Mouse (Mus musculus) gastrocnemius, adult 18-20 months (tissue): Measurements from ENCODE around the gene Adamts14. TPM values are rescaled to one million over a fixed set of nuclear protein-coding genes. Genes with fewer than 3 reads are reported as not detected.

Source experiments
- DNase-seq: peaks from one replicate; pipeline ENCODE4 v3.0.0; 2021; ENCODE audit warnings: low spot score
- long read RNA-seq, 2 experiments: library from polyadenylated mRNA; stranded (forward); transcript quantifications; one replicate each; pipeline ENCODE4 v2.0.0; 2021
- total RNA-seq, 2 experiments: library from RNA; stranded (reverse); gene quantifications; 2 replicates each; pipeline ENCODE4 v1.2.3; 2021

Adamts14 gene
- total RNA-seq: 1 to 10 TPM in 1 of 2 experiments, under 1 TPM in 1; 0.88 to 1.2 TPM
- long read RNA-seq, experiment 1: 0 reads
- long read RNA-seq, experiment 2: 0 reads

DNA sequence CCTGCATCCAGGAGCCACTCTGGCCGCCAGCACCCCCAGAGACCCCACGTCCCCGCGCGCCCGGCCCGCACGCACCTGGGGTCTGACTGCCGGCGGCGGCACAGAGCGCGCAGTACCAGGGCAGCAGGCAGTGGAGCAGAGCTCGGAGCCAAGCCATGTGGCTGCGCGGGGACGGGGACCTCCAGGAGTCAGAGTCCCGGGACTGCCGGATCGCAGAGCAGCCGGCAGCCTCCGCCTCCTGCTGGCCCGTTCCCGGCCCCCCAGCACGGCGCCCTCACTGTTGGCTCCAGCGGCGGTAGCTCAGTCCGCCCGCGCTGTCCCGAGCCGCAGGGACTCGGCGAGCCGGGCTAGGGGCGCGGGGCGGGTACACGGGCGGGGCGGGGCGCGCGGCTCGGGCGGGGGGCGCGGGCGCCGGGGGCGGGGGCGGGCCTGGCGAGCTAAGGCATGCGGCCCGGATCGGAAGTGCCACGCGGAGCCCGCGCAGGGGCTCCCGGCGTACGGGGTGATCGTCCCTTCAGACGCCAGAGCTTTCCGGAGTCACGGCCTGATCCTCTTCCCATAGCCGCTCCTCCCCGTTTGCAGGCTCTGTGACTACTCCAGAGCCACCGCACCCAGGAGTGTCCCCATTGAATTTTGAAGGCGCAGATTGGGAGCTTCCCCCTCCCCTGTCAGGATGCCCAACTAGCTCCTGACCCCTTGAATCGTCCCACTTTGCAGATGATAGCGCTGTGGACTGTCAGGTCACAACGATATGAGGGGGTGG is at the start of gene Adamts14:
Gene Adamts14 (minus strand): TSS at position 358 of the 763 bp plus-strand sequence.
- no peak for DNase-seq

DNA sequence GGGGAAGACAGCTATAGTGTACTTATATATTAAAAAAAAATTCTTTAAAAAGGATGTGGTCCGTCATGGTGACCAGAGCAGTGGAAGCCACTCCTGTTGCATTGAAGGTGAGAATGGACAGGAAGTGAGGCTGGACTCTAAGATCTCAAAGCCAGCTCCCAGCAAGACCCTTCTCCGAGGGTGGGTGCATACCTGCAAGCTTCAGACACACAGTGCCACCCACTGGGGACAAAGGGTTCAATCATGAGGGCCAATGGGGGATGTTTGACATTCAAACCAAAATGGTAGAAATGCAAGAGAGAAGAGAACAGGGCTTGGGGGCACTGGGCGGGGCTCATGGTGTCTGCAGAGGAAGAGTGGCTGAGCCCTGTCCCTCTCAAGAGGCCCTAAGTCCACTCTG is 45.3 kb upstream of the Adamts14 start:
- no peak for DNase-seq

DNA sequence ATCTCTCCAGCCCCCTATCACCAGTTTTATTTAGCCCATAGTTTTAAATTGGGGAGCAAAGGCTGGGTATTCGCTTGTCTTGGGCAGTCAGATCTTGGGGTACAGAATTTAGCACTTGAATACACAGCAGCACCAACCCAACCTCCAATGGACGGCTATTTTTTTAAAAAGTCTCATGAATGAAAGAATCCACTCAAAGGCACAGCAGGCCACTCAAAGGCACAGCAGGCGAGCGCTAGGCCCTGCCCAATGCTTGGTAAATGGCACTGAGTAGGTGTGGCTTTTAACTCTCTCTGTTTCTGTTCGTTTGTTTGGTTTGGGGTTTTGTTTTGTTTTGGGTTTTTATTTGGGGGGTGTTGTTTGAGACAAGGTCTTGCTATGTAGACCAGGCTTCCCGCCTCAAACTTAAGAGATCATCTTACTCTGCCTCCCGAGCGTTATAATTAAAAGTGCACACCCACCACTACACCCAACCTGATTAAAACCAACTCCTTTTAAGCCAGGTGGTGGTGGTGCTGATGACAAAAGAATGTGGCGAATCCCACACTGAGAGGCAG is 42.2 kb upstream of the Adamts14 start:
- no peak for DNase-seq

- DNase-seq: no peak
Observed at GRCm38 (mm10) chr10:61313750-61314149, 40.5 kb upstream of the Adamts14 start.

GRCm38 (mm10) chr10:61312754-61313153 is 39.5 kb upstream of the Adamts14 start:
- no peak for DNase-seq

GRCm38 (mm10) chr10:61312159-61312558 is 38.9 kb upstream of the Adamts14 start:
- DNase-seq: no peak

- no peak for DNase-seq
Observed at GRCm38 (mm10) chr10:61308706-61309320, 35.6 kb upstream of the Adamts14 start.

GRCm38 (mm10) chr10:61305928-61306590 is 32.8 kb upstream of the Adamts14 start:
- no peak for DNase-seq

DNA sequence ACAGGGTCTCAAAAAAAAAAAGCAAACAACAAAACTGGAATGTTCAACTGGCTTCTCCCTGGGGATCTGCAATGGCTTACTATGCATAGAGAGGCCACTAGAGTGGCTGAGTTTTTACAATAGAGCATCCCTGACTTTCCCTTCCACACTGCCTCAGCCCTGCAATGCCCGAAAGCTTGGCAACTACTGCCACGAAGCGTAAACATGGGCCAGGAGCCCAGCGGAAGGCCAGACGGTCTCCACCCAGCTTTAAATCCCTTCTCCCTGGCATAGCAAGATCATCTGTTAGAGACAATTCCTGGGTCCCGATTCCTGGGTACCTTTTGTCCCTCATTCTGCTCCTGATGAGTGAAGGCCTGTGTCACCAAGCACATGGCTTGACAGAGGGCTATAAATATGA is 30.8 kb upstream of the Adamts14 start:
- no peak for DNase-seq

GRCm38 (mm10) chr10:61300996-61301395 is 27.8 kb upstream of the Adamts14 start:
- DNase-seq: no peak

- no peak for DNase-seq
Observed at GRCm38 (mm10) chr10:61297477-61297876, 24.2 kb upstream of the Adamts14 start, which contains the start of gene Prf1. Gene Prf1 (plus strand): TSS chr10:61297833.

DNA sequence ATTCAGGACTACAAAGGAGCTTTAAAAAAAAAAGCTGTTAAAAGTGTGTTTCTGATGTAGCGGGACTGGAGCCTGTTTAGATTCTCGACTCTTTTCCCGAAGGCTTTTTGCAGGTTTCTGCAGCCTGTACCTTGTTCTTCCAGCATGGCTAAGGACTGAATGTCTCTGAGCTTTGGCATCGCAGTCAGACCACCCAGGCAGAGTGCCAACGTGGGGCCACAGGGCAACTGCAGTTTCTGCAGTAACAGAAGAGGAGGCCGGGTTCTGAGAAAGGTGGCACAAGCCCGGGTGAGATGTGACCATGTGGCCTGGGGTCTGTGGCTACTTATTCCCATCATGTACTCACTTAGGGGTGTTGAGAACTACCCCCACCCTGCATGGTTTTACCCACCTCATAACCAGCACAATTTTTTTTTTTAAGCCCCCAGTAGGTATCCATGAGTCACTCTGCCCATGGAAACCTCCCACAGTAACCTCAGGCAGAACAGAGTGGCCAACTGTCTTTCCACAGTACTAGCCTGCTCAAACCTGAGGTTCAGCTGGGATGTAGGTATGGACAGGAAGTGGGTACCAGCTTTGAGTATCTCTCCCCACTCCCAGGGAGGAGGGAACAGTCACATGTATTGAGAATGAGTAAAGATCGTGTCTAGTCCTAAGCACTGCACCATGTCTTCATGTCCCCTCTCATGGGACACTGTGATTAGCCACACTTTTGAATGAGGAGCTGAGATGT is 23.6 kb upstream of the Adamts14 start:
- DNase-seq: no peak

DNA sequence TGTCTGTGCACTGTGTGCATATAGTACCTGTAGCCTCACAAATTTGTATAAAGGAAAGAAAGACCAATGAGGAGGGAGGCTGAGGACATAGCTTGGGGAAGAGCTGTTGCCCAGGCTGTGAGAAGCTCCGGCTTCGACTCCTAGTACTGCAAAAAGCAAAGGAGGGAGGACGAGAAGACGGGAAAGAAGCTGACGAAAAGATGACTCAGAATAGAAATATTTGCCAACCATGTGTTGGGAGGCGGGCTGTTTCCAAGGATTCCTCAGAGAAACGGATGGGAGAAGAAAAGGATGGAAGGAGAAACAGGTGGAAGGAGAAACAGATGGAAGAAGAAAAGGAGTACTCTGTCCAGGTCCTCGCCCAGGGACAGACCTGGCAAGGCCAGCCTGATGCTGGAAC is 21.0 kb upstream of the Adamts14 start:
- DNase-seq: peak; percentile 31

- DNase-seq: no peak
Observed at GRCm38 (mm10) chr10:61290479-61290878, 17.2 kb upstream of the Adamts14 start.

DNA sequence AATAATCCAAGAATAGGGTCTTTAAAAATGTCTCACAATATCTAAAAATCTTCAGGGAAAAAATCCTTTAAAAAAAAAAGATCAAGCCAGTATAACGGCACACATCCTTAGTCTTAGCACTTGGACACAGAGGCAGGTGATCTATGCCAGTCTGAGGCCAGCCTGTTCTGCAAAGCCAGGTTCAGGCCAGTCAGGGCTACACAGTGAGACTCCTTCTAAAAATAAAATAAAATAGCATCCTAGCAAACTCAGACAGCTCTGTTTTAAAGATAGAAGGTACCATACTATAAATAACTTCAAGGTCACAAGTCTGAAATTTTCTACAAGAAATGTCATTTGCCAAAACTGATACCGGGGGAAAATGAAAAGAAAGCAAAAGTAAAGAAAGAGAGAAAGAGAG is 16.8 kb upstream of the Adamts14 start:
- no peak for DNase-seq

DNA sequence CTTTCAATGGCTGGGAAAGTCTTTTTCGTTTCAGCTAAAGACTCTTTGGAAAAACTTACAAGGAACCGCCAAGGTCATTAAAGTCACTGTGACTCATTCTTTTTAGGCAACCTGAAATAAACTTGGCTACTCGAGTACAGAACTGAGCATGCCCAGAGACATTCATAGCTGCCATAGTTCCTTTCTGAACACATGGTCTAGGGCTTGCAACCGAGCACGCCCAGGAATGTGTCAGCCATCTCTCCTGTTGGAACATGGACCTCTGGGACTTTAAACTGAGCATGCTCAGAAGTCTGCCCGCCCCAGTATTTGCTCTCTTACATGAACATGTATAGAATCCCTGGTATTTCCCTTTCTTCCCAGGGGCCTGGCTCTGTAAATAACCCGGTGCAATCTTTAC is 13.0 kb upstream of the Adamts14 start:
- DNase-seq: peak; percentile 43

- peak; percentile 86 for DNase-seq
Observed at GRCm38 (mm10) chr10:61285271-61285670, 12.0 kb upstream of the Adamts14 start.

- no peak for DNase-seq
Observed at GRCm38 (mm10) chr10:61284309-61284708, 11.1 kb upstream of the Adamts14 start.

DNA sequence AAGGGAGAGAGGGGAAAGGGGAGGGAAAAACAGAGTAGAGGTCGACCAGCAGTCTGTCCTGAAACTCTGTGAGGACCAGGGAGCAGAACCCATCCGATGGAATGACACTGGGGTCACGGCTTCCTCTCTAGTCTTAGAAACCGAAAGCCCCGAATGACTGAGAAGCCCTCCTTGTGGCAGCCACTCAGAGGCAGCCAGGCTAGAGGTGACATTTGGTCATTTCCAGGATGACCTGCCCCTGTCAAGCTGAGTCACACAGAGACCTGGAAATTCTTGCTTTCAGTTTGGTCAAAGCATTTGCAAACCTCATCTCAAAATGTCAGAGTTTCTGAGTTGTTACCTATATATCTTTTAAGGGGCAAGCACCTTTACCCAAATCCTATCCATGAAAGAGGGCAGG is 7.9 kb upstream of the Adamts14 start:
- DNase-seq: no peak

DNA sequence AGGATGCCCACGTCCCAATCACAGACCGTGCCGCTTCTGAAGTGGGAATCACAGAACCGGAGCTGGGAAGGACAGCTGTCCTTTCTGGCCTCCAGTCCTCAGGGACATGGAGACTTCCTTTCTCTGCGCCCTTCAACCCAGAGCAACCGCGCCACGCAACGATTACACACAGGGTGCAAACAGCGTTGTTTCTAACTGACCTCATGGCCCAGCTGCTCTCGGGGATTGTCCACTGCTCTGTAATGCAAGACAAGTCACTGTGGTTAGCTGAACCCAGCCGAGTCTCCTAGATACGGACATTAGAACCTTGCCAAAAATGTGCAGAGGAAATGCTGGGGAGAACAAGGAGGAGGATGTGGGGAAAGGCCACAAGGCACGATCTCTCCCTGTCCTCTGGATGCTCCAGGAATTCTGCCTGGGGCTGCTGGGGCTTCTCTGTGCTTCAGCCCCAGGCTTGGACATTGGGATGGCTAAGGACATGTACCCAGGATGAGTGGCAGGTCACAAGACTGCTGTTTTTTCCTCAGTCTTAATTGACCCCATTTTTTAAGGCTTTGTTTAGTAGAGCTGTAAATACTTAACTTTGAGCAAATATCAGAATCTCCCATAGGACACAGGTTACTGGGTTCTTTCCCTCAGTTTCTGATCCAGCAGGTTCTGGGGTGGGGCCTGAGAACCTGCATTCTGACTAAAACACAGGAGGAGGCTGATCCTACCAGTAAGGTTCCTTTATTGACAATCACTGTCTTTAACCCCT is 4.9 kb upstream of the Adamts14 start:
- peak; percentile 77 for DNase-seq

- DNase-seq: no peak
Observed at GRCm38 (mm10) chr10:61277051-61277450, 3.8 kb upstream of the Adamts14 start.
